Mouse (Mus musculus) testis, adult 2 months (tissue): ENCODE results near the gene Srarp. TPM values are rescaled to one million over a fixed set of nuclear protein-coding genes. Genes with fewer than 3 reads are reported as not detected.

Experiments used
- H3K27ac ChIP-seq: fragments of 200-500 bp; 2 replicates; pipeline ENCODE4 v1.5.1; 2012; ENCODE audit warnings: low read depth, low read length; ENCODE audit not compliant: control insufficient read depth, insufficient read depth
- H3K27me3 ChIP-seq: fragments of 200-500 bp; 2 replicates; pipeline ENCODE4 v1.6.1; 2012; ENCODE audit warnings: mild to moderate bottlenecking, low read length, moderate library complexity; ENCODE audit not compliant: control insufficient read depth, insufficient read depth
- H3K36me3 ChIP-seq: fragments of 200-500 bp; 2 replicates; pipeline ENCODE4 v1.6.1; 2012; ENCODE audit warnings: mild to moderate bottlenecking, low read length; ENCODE audit not compliant: control insufficient read depth, insufficient read depth
- H3K4me1 ChIP-seq: fragments of 200-500 bp; 2 replicates; pipeline ENCODE4 v1.6.1; 2012; ENCODE audit warnings: low read length; ENCODE audit not compliant: control insufficient read depth, insufficient read depth
- H3K4me3 ChIP-seq: fragments of 200-500 bp; 2 replicates; pipeline ENCODE4 v1.5.1; 2012; ENCODE audit warnings: low read depth, mild to moderate bottlenecking, low read length, moderate library complexity, mixed read lengths; ENCODE audit not compliant: control insufficient read depth
- CTCF ChIP-seq: fragments of 200-500 bp; IDR thresholded peaks from 2 replicates; pipeline ENCODE4 v1.5.1; 2012; ENCODE audit warnings: low read depth, mild to moderate bottlenecking, inconsistent platforms, low read length, moderate library complexity; ENCODE audit not compliant: control insufficient read depth, insufficient read depth, insufficient replicate concordance
- POLR2A ChIP-seq: fragments of 200-500 bp; IDR thresholded peaks from 2 replicates; pipeline ENCODE4 v1.6.1; 2012; ENCODE audit warnings: low read depth, mild to moderate bottlenecking, inconsistent platforms, low read length, moderate library complexity; ENCODE audit not compliant: control insufficient read depth
- polyA plus RNA-seq: library from polyadenylated mRNA; depleted of rRNA; stranded (reverse); fragments of >200 nt; gene quantifications from 2 replicates; pipeline ENCODE4 v1.2.3, GENCODE M21; 2012

The Srarp gene
- polyA plus RNA-seq, 1 experiment: 0.67 TPM

- Histone ChIP-seq H3K27ac (no peak overlapping the region), H3K27me3 (no peaks in the 10 kb centered on the region), H3K36me3 (peaks cover 2% of the 10 kb centered on the region), H3K4me1 (no peaks in the 10 kb centered on the region), H3K4me3 (no peak overlapping the region)
- no peak for TF ChIP-seq POLR2A
- no peak for TF ChIP-seq CTCF
Observed at GRCm38 (mm10) chr4:141464722-141465121, 28.8 kb upstream of the Srarp start.

GRCm38 (mm10) chr4:141463472-141463871 is 27.6 kb upstream of the Srarp start:
- no peak for TF ChIP-seq POLR2A
- TF ChIP-seq CTCF: no peak
- Histone ChIP-seq H3K4me1 (no peaks in the 10 kb centered on the region), H3K36me3 (peaks cover 2% of the 10 kb centered on the region), H3K27ac (no peak overlapping the region), H3K4me3 (no peak overlapping the region), H3K27me3 (no peaks in the 10 kb centered on the region)

DNA sequence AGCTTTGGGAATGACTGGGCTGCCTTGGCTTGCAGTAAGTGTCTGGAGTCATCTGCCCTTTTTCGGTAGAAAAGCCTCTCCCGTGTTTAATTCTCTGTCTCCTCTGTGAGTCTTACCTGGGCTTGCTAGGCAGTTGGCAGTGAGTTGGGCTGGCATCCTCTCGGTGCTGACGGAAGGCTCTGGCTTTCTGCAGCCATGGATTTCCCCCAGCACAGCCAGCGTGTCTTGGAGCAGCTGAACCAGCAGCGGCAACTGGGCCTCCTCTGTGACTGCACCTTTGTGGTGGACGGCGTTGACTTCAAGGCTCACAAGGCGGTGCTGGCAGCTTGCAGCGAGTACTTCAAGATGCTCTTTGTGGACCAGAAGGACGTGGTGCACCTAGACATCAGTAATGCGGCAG is 25.7 kb upstream of the Srarp start:
- H3K36me3 ChIP-seq: peaks cover 2% of the 10 kb centered on the region

DNA sequence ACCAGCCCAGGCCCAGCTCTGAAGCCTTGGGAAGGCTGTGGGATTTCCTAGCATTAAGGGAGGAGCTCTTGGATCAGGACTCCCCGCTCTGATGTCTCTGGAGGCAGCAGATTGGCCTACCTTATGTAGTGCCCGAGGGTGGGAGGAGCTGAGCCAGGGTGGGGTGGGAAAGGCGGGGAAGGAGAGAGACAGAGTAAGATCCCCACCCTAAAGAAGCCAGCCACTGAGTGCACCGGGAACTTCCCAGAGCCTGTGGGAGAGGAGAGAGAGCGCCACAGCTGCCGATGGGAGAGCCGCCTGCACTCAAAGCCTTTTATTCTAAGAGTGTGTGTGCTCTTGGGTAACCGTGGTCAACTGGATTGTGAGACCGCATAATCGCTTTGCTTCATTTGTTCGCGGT is 25.2 kb upstream of the Srarp start:
- no peak for TF ChIP-seq CTCF
- TF ChIP-seq POLR2A: no peak
- Histone ChIP-seq H3K4me3 (no peak overlapping the region), H3K27ac (no peak overlapping the region), H3K27me3 (no peaks in the 10 kb centered on the region), H3K4me1 (no peaks in the 10 kb centered on the region), H3K36me3 (peaks cover 2% of the 10 kb centered on the region)

More for the DNA sequence above, 25.7 kb upstream of the Srarp start:
- TF ChIP-seq CTCF: no peak
- no peak for TF ChIP-seq POLR2A
- no peak overlapping the region for H3K4me3 ChIP-seq
- H3K27me3 ChIP-seq: no peaks in the 10 kb centered on the region
- no peak overlapping the region for H3K27ac ChIP-seq
- H3K4me1 ChIP-seq: no peaks in the 10 kb centered on the region

DNA sequence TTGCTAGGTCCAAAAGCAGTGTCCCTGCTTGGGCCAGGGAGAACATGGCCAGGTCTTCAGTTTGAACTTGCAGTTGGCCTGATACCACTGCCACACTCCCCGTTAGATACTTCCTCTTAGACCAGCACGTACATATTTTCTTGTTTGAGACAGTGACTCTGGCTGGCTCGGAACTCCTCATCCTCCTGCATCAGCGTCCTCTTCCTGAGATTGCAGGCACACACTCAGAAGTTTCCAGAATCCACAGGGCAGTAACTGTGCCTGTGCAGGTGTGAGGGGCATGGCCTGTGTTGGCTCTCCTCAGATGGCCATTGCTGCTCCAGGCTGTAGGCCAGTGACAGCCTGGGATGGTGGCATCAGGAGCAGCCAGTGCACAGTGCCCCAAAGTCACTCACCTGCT is 24.6 kb upstream of the Srarp start:
- no peaks in the 10 kb centered on the region for H3K27me3 ChIP-seq
- no peak for TF ChIP-seq CTCF
- TF ChIP-seq POLR2A: no peak
- no peaks in the 10 kb centered on the region for H3K4me1 ChIP-seq
- no peak overlapping the region for H3K27ac ChIP-seq
- peaks cover 2% of the 10 kb centered on the region for H3K36me3 ChIP-seq
- no peak overlapping the region for H3K4me3 ChIP-seq

DNA sequence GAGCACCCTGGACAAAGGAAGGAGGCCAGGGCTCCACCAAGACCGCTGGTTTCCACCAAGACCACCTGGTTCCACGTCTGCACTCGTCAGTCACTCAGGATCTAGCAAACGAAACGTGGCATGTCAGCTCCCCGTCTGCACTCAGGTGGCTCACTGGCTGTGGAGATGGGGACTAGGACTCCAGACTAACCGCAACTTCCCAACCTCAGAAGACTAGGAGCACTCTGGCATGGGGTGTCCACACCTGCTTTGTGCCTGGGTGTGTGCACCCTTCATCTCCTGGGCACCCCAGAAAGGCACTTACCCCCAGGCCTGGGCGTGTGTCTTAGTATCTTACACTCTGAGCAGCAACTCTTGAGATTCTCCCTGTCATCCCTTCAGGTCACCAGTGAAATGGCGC is 23.9 kb upstream of the Srarp start:
- Histone ChIP-seq H3K27me3 (no peaks in the 10 kb centered on the region), H3K4me1 (no peaks in the 10 kb centered on the region), H3K36me3 (peaks cover under 1% of the 10 kb centered on the region), H3K27ac (no peak overlapping the region), H3K4me3 (no peak overlapping the region)
- TF ChIP-seq POLR2A: no peak
- TF ChIP-seq CTCF: no peak

- Histone ChIP-seq H3K27ac (no peak overlapping the region), H3K4me1 (no peaks in the 10 kb centered on the region), H3K27me3 (no peaks in the 10 kb centered on the region), H3K36me3 (no peaks in the 10 kb centered on the region), H3K4me3 (no peak overlapping the region)
- TF ChIP-seq CTCF: no peak
- TF ChIP-seq POLR2A: no peak
Observed at GRCm38 (mm10) chr4:141458888-141459287, 23.0 kb upstream of the Srarp start.

DNA sequence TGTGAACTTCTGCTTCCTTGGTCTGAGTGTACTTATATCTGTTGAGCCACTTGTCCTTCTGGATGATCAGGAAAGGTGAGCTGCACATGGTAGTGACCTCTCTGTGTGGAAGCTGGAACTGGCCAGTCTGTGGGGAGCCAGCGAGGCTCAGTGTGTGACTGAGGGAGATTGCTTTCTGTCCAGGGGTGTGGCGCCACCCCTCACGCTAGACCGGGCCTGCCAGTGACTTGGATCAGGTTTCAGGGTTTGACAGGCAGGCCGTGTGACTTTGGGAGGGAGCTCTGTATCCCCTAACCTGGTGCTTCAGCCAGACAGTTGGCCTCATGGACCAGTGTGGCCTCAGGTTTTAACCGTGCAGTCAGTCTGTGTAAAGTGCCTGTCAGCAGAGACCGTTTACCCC is 22.3 kb upstream of the Srarp start:
- H3K36me3 ChIP-seq: no peaks in the 10 kb centered on the region
- no peak overlapping the region for H3K4me3 ChIP-seq
- no peak overlapping the region for H3K27ac ChIP-seq
- no peaks in the 10 kb centered on the region for H3K27me3 ChIP-seq
- H3K4me1 ChIP-seq: no peaks in the 10 kb centered on the region
- no peak for TF ChIP-seq POLR2A
